Mouse (Mus musculus): Measurements from ENCODE around the gene Khdrbs1.
A peak's percentile ranks its signal among the peaks of the same experiment; 100 is the strongest.
"Not testable (repeated sequence)": the region's sequence is repeated elsewhere in the genome, so short reads cannot be mapped to it uniquely, and the experiment has no call there.

Gene Khdrbs1

DNA sequence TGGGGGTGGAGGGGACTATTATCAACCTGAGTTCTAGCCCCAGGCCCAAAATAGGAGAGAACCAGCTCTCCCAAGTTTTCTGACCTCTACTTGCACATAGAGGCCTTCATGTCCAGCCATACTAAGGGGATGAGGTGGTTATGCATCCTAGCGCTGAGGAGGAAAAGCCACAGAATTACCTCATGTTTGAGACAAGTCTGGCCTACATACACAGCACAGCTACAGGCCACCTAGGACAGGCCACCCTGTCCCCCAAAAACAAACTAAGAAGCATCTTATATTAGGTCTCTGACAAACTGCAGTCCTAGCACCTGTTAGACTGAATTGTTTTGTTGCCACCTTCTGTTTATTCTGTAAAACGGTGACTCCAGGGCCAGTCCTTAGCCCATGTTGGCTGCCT lies 1.4 kb upstream of the Khdrbs1 start:
- no peak for DNase-seq (ENCODE audit: low spot score in 2 of 2)

DNA sequence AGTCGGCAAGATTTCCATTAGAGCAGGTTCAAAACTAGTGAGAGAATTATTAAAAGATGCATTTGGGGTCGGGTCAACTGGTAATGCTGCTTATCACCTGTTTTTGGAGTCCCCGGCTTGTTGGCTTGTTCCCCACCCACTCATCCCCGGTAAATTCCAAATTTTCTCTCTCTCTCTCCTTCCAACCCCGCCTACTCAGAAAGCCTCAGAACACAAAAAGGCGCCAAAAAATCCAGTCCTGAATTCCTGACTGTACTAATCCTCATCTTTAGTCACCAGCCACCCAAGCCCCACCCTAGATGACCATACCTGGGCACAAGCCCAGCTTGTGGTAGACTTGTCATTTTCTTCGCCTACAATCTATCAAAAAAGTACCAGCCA lies 897 bp upstream of the Khdrbs1 start:
- no peak for DNase-seq (ENCODE audit: low spot score in 2 of 2)

GRCm38 (mm10) chr4:129741974-129742231 lies 200 bp downstream of the Khdrbs1 start:
- DNase-seq (ENCODE audit: low spot score in 2 of 2): no peak

- peak; percentile 10 to 50 for DNase-seq (ENCODE audit: low spot score in 2 of 2)
Measured at GRCm38 (mm10) chr4:129741251-129741973, 691 bp downstream of the Khdrbs1 start.

DNA sequence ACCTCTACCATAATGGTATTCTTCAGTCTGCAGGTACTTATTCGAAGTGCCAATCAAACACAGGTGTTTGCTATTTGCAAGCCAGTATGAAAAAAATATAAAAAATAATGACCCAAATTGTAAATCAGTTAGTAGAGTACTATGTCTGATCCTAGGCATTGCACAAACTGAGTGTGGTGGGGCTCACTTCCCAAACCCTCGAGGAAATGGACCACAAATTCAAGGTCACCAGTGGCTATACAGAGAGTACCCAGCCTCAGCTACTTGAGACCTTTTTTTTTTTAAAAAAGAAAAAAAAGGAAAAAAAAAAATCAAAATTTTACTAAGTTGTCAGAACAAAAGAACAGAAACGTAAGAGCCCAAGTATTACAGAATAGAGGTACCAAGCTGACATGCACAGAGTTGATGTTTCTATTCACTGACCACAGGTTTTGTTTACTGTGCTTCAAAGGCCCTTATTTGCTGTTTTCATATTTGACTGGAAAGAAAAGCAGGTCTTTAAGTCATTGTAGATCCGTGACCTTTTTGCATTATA lies 2.9 kb downstream of the Khdrbs1 start:
- no peak for DNase-seq (ENCODE audit: low spot score in 2 of 2)

- no peak for DNase-seq (ENCODE audit: low spot score in 2 of 2)
Measured at GRCm38 (mm10) chr4:129736173-129736572, 5.9 kb downstream of the Khdrbs1 start.

- not testable (repeated sequence) for DNase-seq (ENCODE audit: low spot score in 2 of 2)
Measured at GRCm38 (mm10) chr4:129735485-129735884, 6.6 kb downstream of the Khdrbs1 start.

GRCm38 (mm10) chr4:129731423-129731822 lies 10.7 kb downstream of the Khdrbs1 start:
- no peak for DNase-seq (ENCODE audit: low spot score in 2 of 2)

- DNase-seq (ENCODE audit: low spot score in 2 of 2): no peak
Measured at GRCm38 (mm10) chr4:129716310-129716709, 25.8 kb downstream of the Khdrbs1 start.

GRCm38 (mm10) chr4:129709486-129710129 lies 32.5 kb downstream of the Khdrbs1 start:
- no peak for DNase-seq (ENCODE audit: low spot score in 2 of 2)

- DNase-seq (ENCODE audit: low spot score in 2 of 2): no peak
Measured at GRCm38 (mm10) chr4:129706750-129707149, 35.4 kb downstream of the Khdrbs1 start.

- no peak for DNase-seq (ENCODE audit: low spot score in 2 of 2)
Measured at GRCm38 (mm10) chr4:129702454-129702853, 39.6 kb downstream of the Khdrbs1 start.

GRCm38 (mm10) chr4:129701503-129702377 lies 40.4 kb downstream of the Khdrbs1 start:
- DNase-seq (ENCODE audit: low spot score in 2 of 2): peak; percentile 78 to 87

DNA sequence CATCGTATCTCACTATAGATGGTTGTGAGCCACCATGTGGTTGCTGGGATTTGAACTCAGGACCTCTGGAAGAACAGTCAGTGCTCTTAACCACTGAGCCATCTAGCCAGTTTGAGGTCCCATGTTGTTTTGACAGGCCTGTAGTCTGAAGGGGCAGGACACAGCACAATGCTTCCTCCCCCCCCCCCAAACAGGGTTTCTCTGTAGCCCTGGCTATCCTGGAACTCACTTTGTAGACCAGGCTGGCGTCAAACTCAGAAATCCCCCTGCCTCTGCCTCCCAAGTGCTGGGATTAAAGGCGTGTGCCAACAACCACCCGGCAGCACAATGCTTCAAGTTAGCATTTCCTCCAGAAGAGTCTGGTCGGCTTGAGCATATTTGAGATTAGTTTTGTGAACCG lies 41.4 kb downstream of the Khdrbs1 start:
- not testable (repeated sequence) for DNase-seq (ENCODE audit: low spot score in 2 of 2)

DNA sequence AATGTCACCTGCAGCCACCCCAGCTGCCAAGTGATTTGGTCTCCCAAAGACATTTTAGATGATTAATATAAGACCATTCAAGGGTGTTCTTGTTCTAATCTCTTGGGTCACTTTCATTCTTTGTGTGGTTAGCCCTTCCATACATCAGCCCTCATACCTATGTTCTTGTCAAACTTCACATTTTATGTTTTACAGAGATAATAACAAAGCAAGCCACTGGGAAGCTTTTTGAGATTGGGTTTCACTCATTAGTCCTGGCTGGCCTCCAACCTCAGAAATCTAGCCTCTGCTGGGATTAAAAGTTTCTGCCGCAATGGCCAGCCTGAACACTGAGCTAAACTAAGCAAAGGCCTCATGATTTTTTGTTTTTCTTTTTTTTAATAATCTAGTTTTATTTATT lies 41.9 kb downstream of the Khdrbs1 start:
- DNase-seq (ENCODE audit: low spot score in 2 of 2): no peak

- no peak for DNase-seq (ENCODE audit: low spot score in 2 of 2)
Measured at GRCm38 (mm10) chr4:129697191-129697590, 44.9 kb downstream of the Khdrbs1 start.

GRCm38 (mm10) chr4:129696158-129696985 lies 45.7 kb downstream of the Khdrbs1 start, which contains the start of gene Tmem39b:
Tmem39b (minus strand) TSS chr4:129696838.
- peak; percentile 90 to 91 for DNase-seq (ENCODE audit: low spot score in 2 of 2)

DNA sequence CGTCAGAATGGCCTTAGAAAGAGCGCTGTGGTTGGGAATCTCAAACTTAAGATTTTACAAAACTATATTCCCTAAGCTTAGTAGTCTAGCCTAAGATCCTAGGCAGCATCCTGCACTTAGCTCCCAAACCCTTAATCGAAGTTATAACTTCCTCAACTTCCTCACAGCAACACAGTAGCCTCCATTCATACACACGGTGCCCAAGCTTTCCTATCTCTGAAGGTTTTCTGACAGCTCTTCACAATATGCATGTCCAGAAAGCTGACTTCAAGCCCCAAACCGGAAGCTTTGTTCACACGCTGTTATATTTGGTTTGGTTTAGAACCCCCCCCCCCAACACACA lies 46.3 kb downstream of the Khdrbs1 start:
- no peak for DNase-seq (ENCODE audit: low spot score in 2 of 2)

GRCm38 (mm10) chr4:129684531-129684930 lies 57.6 kb downstream of the Khdrbs1 start:
- no peak for DNase-seq (ENCODE audit: low spot score in 2 of 2)

- DNase-seq (ENCODE audit: low spot score in 2 of 2): no peak
Measured at GRCm38 (mm10) chr4:129683901-129684493, 58.1 kb downstream of the Khdrbs1 start.

DNA sequence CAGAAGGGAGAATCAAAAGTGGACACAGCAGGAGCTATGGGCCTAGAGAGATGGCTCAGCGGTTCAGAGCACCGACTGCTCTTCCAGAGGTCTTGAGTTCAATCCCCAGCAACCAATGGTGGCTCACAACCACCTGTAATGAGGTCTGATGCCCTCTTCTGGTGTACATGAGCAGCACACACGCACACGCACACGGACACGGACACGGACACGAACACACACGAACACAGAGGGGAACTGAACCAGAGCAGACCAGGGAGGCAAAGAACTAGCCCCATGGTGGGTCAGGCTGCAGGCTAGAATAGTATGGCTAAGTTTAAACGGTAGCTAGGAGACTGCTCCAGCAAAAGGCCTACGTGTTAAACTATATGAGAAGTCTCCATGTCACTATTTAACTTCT lies 60.3 kb downstream of the Khdrbs1 start:
- no peak for DNase-seq (ENCODE audit: low spot score in 2 of 2)
